Mouse (Mus musculus) monocyte, adult 5-6 weeks (primary cell): ENCODE results near the gene Asxl2. TPM values are rescaled to one million over a fixed set of nuclear protein-coding genes. Genes with fewer than 3 reads are reported as not detected.
A peak's percentile ranks its signal among the peaks of the same experiment; 100 is the strongest.
"Not testable (repeated sequence)": the region's sequence is repeated elsewhere in the genome, so short reads cannot be mapped to it uniquely, and the experiment has no call there.

Source experiments
- ATAC-seq: fragments of 153-309, 156-312 bp; replicated peaks from 2 replicates; pipeline ENCODE4 v1.8.0; 2017; ENCODE audit warnings: mild to moderate bottlenecking; ENCODE audit not compliant: low TSS enrichment, insufficient number of reproducible peaks, severe bottlenecking, poor library complexity, low FRiP score
- total RNA-seq: library from RNA; stranded (forward); fragments of 200-1000, 200-491, 200-594 nt; gene quantifications from 3 replicates; pipeline ENCODE4 v1.2.3, GENCODE M21; 2017

Asxl2 gene
- total RNA-seq, 1 experiment from 2014 or later, result 29.1 TPM

- no peak for ATAC-seq
Measured at GRCm38 (mm10) chr12:3425375-3426341, 999 bp upstream of the Asxl2 start.

- peak; percentile 45 for ATAC-seq
Measured at GRCm38 (mm10) chr12:3427067-3427889, 621 bp downstream of the Asxl2 start.

- no peak for ATAC-seq
Measured at GRCm38 (mm10) chr12:3427891-3428775, 1.5 kb downstream of the Asxl2 start.

- ATAC-seq, result no peak
Measured at GRCm38 (mm10) chr12:3429681-3430442, 3.2 kb downstream of the Asxl2 start.

GRCm38 (mm10) chr12:3430443-3430753 lies 3.7 kb downstream of the Asxl2 start:
- ATAC-seq, result no peak

GRCm38 (mm10) chr12:3430985-3431384 lies 4.3 kb downstream of the Asxl2 start:
- no peak for ATAC-seq

- no peak for ATAC-seq
Measured at GRCm38 (mm10) chr12:3433736-3434135, 7.1 kb downstream of the Asxl2 start.

- no peak for ATAC-seq
Measured at GRCm38 (mm10) chr12:3436446-3436845, 9.8 kb downstream of the Asxl2 start.

- ATAC-seq, result no peak
Measured at GRCm38 (mm10) chr12:3437815-3438214, 11.2 kb downstream of the Asxl2 start.

- no peak for ATAC-seq
Measured at GRCm38 (mm10) chr12:3440916-3441315, 14.3 kb downstream of the Asxl2 start.

GRCm38 (mm10) chr12:3441361-3441760 lies 14.7 kb downstream of the Asxl2 start:
- no peak for ATAC-seq

- ATAC-seq, result no peak
Measured at GRCm38 (mm10) chr12:3453554-3453953, 26.9 kb downstream of the Asxl2 start.

- no peak for ATAC-seq
Measured at GRCm38 (mm10) chr12:3463087-3463486, 36.4 kb downstream of the Asxl2 start.

GRCm38 (mm10) chr12:3499662-3500061 lies 73.0 kb downstream of the Asxl2 start:
- ATAC-seq, result no peak

GRCm38 (mm10) chr12:3500071-3500470 lies 73.4 kb downstream of the Asxl2 start:
- no peak for ATAC-seq

- no peak for ATAC-seq
Measured at GRCm38 (mm10) chr12:3518665-3519297, 92.1 kb downstream of the Asxl2 start.

GRCm38 (mm10) chr12:3521806-3522205 lies 95.1 kb downstream of the Asxl2 start:
- not testable (repeated sequence) for ATAC-seq

- ATAC-seq, result no peak
Measured at GRCm38 (mm10) chr12:3525536-3525935, 98.9 kb downstream of the Asxl2 start.
